Mouse (Mus musculus): Measurements from ENCODE around the gene Hira.

GRCm38 (mm10) chr16:18895249-18895648, 18.4 kb downstream of the Hira start:
- TF ChIP-seq CTCF (IDR thresholded peaks at IDR 0.05; ENCODE audit: low read depth) (no peak), EP300 (IDR thresholded peaks at IDR 0.05; ENCODE audit: low read depth) (no peak)

Measured in heart, postnatal 0 days (tissue).